Mouse (Mus musculus) neural tube, embryonic 12.5 days (tissue): ENCODE results near the gene Plekha5. TPM values are rescaled to one million over a fixed set of nuclear protein-coding genes. Genes with fewer than 3 reads are reported as not detected.
A peak's percentile ranks its signal among the peaks of the same experiment; 100 is the strongest.

ENCODE experiments used
- ATAC-seq: fragments of 200-750 bp; cut with Nextera tagmentation; 2 replicates; pipeline ENCODE4 v1.8.0; 2017; ENCODE audit warnings: low read depth, mild to moderate bottlenecking, moderate TSS enrichment, moderate library complexity; ENCODE audit not compliant: low FRiP score
- H3K27ac ChIP-seq: fragments of 300-500 bp; sonication (generic); 2 replicates; pipeline ENCODE4 v1.5.1; 2016
- H3K27me3 ChIP-seq: fragments of 300-500 bp; sonication (generic); replicated peaks from 2 replicates; pipeline ENCODE4 v1.6.1; 2016; ENCODE audit warnings: mild to moderate bottlenecking
- H3K36me3 ChIP-seq: fragments of 300-500 bp; sonication (generic); 2 replicates; pipeline ENCODE4 v1.6.1; 2016; ENCODE audit warnings: mild to moderate bottlenecking
- H3K4me1 ChIP-seq: fragments of 300-500 bp; sonication (generic); 2 replicates; pipeline ENCODE4 v1.6.1; 2016
- H3K4me2 ChIP-seq: fragments of 300-500 bp; sonication (generic); replicated peaks from 2 replicates; pipeline ENCODE4 v1.6.1; 2016; ENCODE audit warnings: mild to moderate bottlenecking
- H3K4me3 ChIP-seq: fragments of 300-500 bp; sonication (generic); 2 replicates; pipeline ENCODE4 v1.5.1; 2016
- H3K9ac ChIP-seq: fragments of 300-500 bp; sonication (generic); 2 replicates; pipeline ENCODE4 v1.6.1; 2016; ENCODE audit warnings: mild to moderate bottlenecking
- H3K9me3 ChIP-seq: fragments of 300-500 bp; sonication (generic); 2 replicates; pipeline ENCODE4 v1.6.1; 2016; ENCODE audit warnings: mild to moderate bottlenecking
- WGBS: fragments of 180-500 bp; shearing (Covaris S2); methylation state at CpG from one replicate; pipeline ENCODE4 v1.1.7; 2016; 5-methylcytosine and 5-hydroxymethylcytosine counted together
- polyA plus RNA-seq: library from polyadenylated mRNA; unstranded; fragments of >200 nt; fragmentation: Nextera tagmentation; extraction: Ambion mirVana; gene quantifications from 2 replicates; pipeline ENCODE4 v1.2.1, GENCODE M21; 2016

Plekha5 gene
- polyA plus RNA-seq, 1 experiment from 2014 or later, result 53.3 TPM

GRCm38 (mm10) chr6:140613822-140614221 is 190.0 kb downstream of the Plekha5 start:
- H3K4me3 ChIP-seq, result no peak overlapping the region
- H3K27me3 ChIP-seq, result no peaks in the 10 kb centered on the region
- H3K36me3 ChIP-seq, result no peaks in the 10 kb centered on the region
- no peaks in the 10 kb centered on the region for H3K9me3 ChIP-seq
- 82% methylated on average over 3 of the region's 3 CpGs for WGBS
- no peak overlapping the region for H3K9ac ChIP-seq
- no peak overlapping the region for H3K27ac ChIP-seq
- ATAC-seq, result no peak
- H3K4me1 ChIP-seq, result no peaks in the 10 kb centered on the region
- H3K4me2 ChIP-seq, result no peak overlapping the region

- H3K4me3 ChIP-seq, result no peak overlapping the region
- H3K4me1 ChIP-seq, result no peaks in the 10 kb centered on the region
- no peak overlapping the region for H3K9ac ChIP-seq
- H3K27ac ChIP-seq, result no peak overlapping the region
- no peaks in the 10 kb centered on the region for H3K36me3 ChIP-seq
- H3K9me3 ChIP-seq, result no peaks in the 10 kb centered on the region
- 92% methylated on average over 11 of the region's 11 CpGs for WGBS
- ATAC-seq, result no peak
- H3K27me3 ChIP-seq, result no peaks in the 10 kb centered on the region
- H3K4me2 ChIP-seq, result no peak overlapping the region
Measured at GRCm38 (mm10) chr6:140614711-140615110, 190.9 kb downstream of the Plekha5 start.

- 63% methylated on average over 13 of the region's 13 CpGs for WGBS
- no peaks in the 10 kb centered on the region for H3K27me3 ChIP-seq
- peaks cover 8% of the 10 kb centered on the region for H3K4me1 ChIP-seq
- no peak for ATAC-seq
- H3K4me2 ChIP-seq, result no peak overlapping the region
- H3K9me3 ChIP-seq, result no peaks in the 10 kb centered on the region
- H3K27ac ChIP-seq, result no peak overlapping the region
- no peak overlapping the region for H3K9ac ChIP-seq
- no peaks in the 10 kb centered on the region for H3K36me3 ChIP-seq
- no peak overlapping the region for H3K4me3 ChIP-seq
Measured at GRCm38 (mm10) chr6:140620531-140621349, 196.9 kb downstream of the Plekha5 start.

GRCm38 (mm10) chr6:140621622-140622021 is 197.8 kb downstream of the Plekha5 start:
- Histone ChIP-seq H3K27ac (no peak overlapping the region), H3K4me1 (peaks cover 16% of the 10 kb centered on the region), H3K4me3 (no peak overlapping the region), H3K27me3 (no peaks in the 10 kb centered on the region), H3K4me2 (no peak overlapping the region), H3K36me3 (no peaks in the 10 kb centered on the region), H3K9me3 (no peaks in the 10 kb centered on the region), H3K9ac (no peak overlapping the region)
- ATAC-seq, result no peak
- WGBS, result 95% methylated on average over 1 of the region's 1 CpGs

- Histone ChIP-seq H3K36me3 (no peaks in the 10 kb centered on the region), H3K4me2 (peak within 1 kb of the TSS; percentile 81), H3K9ac (peak within 1 kb of the TSS; percentile 95), H3K27me3 (no peaks in the 10 kb centered on the region), H3K27ac (peak within 1 kb of the TSS; percentile 89), H3K4me3 (peak within 1 kb of the TSS; percentile 98), H3K9me3 (no peaks in the 10 kb centered on the region), H3K4me1 (peaks cover 21% of the 10 kb centered on the region)
- ATAC-seq, result peak; percentile 2; the same call in 1 of the 2 replicates
- WGBS, result 47% methylated on average over 30 of the region's 30 CpGs
Measured at GRCm38 (mm10) chr6:140622391-140623225, 198.8 kb downstream of the Plekha5 start, which contains the start of gene Aebp2. TSS of gene Aebp2 (plus strand) at chr6:140622663.

- Histone ChIP-seq H3K27ac (peak overlapping the region; percentile 89), H3K9ac (peak overlapping the region; percentile 95), H3K4me1 (peaks cover 24% of the 10 kb centered on the region), H3K4me2 (peak overlapping the region; percentile 81), H3K9me3 (no peaks in the 10 kb centered on the region), H3K4me3 (peak overlapping the region; percentile 98), H3K36me3 (no peaks in the 10 kb centered on the region), H3K27me3 (no peaks in the 10 kb centered on the region)
- peak; percentile 90 for ATAC-seq
- under 1% methylated on average over 114 of the region's 117 CpGs for WGBS
Measured at GRCm38 (mm10) chr6:140623226-140624095, 199.6 kb downstream of the Plekha5 start.

GRCm38 (mm10) chr6:140624096-140625051 is 200.5 kb downstream of the Plekha5 start:
- Histone ChIP-seq H3K9ac (peak overlapping the region; percentile 95), H3K27me3 (no peaks in the 10 kb centered on the region), H3K4me3 (peak overlapping the region; percentile 98), H3K4me2 (peak overlapping the region; percentile 81), H3K27ac (peak overlapping the region; percentile 89), H3K9me3 (no peaks in the 10 kb centered on the region), H3K4me1 (peaks cover 27% of the 10 kb centered on the region), H3K36me3 (no peaks in the 10 kb centered on the region)
- under 1% methylated on average over 79 of the region's 80 CpGs for WGBS
- ATAC-seq, result peak; percentile 53

- H3K9me3 ChIP-seq, result no peaks in the 10 kb centered on the region
- H3K27me3 ChIP-seq, result no peaks in the 10 kb centered on the region
- H3K4me3 ChIP-seq, result no peak overlapping the region
- peaks cover 8% of the 10 kb centered on the region for H3K36me3 ChIP-seq
- ATAC-seq, result no peak
- 86% methylated on average over 4 of the region's 4 CpGs for WGBS
- peaks cover 28% of the 10 kb centered on the region for H3K4me1 ChIP-seq
- H3K4me2 ChIP-seq, result no peak overlapping the region
- no peak overlapping the region for H3K27ac ChIP-seq
- no peak overlapping the region for H3K9ac ChIP-seq
Measured at GRCm38 (mm10) chr6:140629176-140629859, 205.5 kb downstream of the Plekha5 start.

GRCm38 (mm10) chr6:140630306-140630705 is 206.5 kb downstream of the Plekha5 start:
- peaks cover 24% of the 10 kb centered on the region for H3K4me1 ChIP-seq
- peaks cover 15% of the 10 kb centered on the region for H3K36me3 ChIP-seq
- no peak for ATAC-seq
- no peak overlapping the region for H3K9ac ChIP-seq
- H3K27me3 ChIP-seq, result no peaks in the 10 kb centered on the region
- H3K9me3 ChIP-seq, result no peaks in the 10 kb centered on the region
- H3K4me2 ChIP-seq, result no peak overlapping the region
- no peak overlapping the region for H3K4me3 ChIP-seq
- no peak overlapping the region for H3K27ac ChIP-seq
- 61% methylated on average over 4 of the region's 4 CpGs for whole genome bisulfite sequencing

- H3K9me3 ChIP-seq, result no peaks in the 10 kb centered on the region
- H3K27me3 ChIP-seq, result no peaks in the 10 kb centered on the region
- peaks cover 31% of the 10 kb centered on the region for H3K36me3 ChIP-seq
- no peak overlapping the region for H3K4me2 ChIP-seq
- H3K9ac ChIP-seq, result no peak overlapping the region
- no peak for ATAC-seq
- WGBS, result 89% methylated on average over 8 of the region's 8 CpGs
- peaks cover 5% of the 10 kb centered on the region; the same call in 1 of the 2 replicates for H3K4me1 ChIP-seq
- H3K4me3 ChIP-seq, result no peak overlapping the region
- H3K27ac ChIP-seq, result no peak overlapping the region
Measured at GRCm38 (mm10) chr6:140633616-140634015, 209.8 kb downstream of the Plekha5 start.
